Mouse (Mus musculus): ENCODE results near the gene Dcun1d1. TPM values are rescaled to one million over a fixed set of nuclear protein-coding genes. Genes with fewer than 3 reads are reported as not detected.

Dcun1d1 gene
- total and polyA plus RNA-seq, 3 experiments: 7.7 to 63.0 (median 60.7) TPM

GRCm38 (mm10) chr3:35967366-35967921 is 30.2 kb upstream of the Dcun1d1 start:
- no peak overlapping the region for H3K4me3 ChIP-seq
- H3K9ac ChIP-seq (ENCODE audit: low read depth, low read length): no peak overlapping the region
- 89% methylated on average over 8 of the region's 8 CpGs for WGBS
- TF ChIP-seq CTCF (IDR thresholded peaks at IDR 0.05): no peak
- no peak for TF ChIP-seq POLR2A (IDR thresholded peaks at IDR 0.05; ENCODE audit: insufficient read depth, low read depth, low read length)
- TF ChIP-seq EP300 (IDR thresholded peaks at IDR 0.05; ENCODE audit: insufficient read depth, low read depth, low read length): no peak
- intact Hi-C loops (cut with DNase I): no loop called here
- H3K79me2 ChIP-seq (replicated peaks; ENCODE audit: control insufficient read depth, insufficient read depth, low read length): no peaks in the 10 kb centered on the region
- H3K27ac ChIP-seq: no peak overlapping the region
- H3K4me1 ChIP-seq (ENCODE audit: control insufficient read depth, insufficient read depth, low read length): no peaks in the 10 kb centered on the region
- H3K27me3 ChIP-seq (ENCODE audit: control insufficient read depth, insufficient read depth, low read length): no peaks in the 10 kb centered on the region
- DNase-seq: no peak
- peaks cover 4% of the 10 kb centered on the region for H3K36me3 ChIP-seq (ENCODE audit: control insufficient read depth, insufficient read depth, low read length)

- no peaks in the 10 kb centered on the region for H3K79me2 ChIP-seq (replicated peaks; ENCODE audit: control insufficient read depth, insufficient read depth, low read length)
- WGBS: 79% methylated on average over 2 of the region's 2 CpGs
- H3K4me1 ChIP-seq (ENCODE audit: control insufficient read depth, insufficient read depth, low read length): no peaks in the 10 kb centered on the region
- peaks cover 4% of the 10 kb centered on the region for H3K36me3 ChIP-seq (ENCODE audit: control insufficient read depth, insufficient read depth, low read length)
- no peak overlapping the region for H3K27ac ChIP-seq
- intact Hi-C loops (cut with DNase I): no loop called here
- no peak overlapping the region for H3K4me3 ChIP-seq
- no peak overlapping the region for H3K9ac ChIP-seq (ENCODE audit: low read depth, low read length)
- H3K27me3 ChIP-seq (ENCODE audit: control insufficient read depth, insufficient read depth, low read length): no peaks in the 10 kb centered on the region
- TF ChIP-seq POLR2A (IDR thresholded peaks at IDR 0.05; ENCODE audit: insufficient read depth, low read depth, low read length): no peak
- no peak for TF ChIP-seq CTCF (IDR thresholded peaks at IDR 0.05)
- no peak for TF ChIP-seq EP300 (IDR thresholded peaks at IDR 0.05; ENCODE audit: insufficient read depth, low read depth, low read length)
- DNase-seq: no peak
These were observed 29.2 kb upstream of the Dcun1d1 start for GRCm38 (mm10) chr3:35966493-35966892.

- Histone ChIP-seq H3K27me3 (ENCODE audit: control insufficient read depth, insufficient read depth, low read length) (no peaks in the 10 kb centered on the region), H3K36me3 (ENCODE audit: control insufficient read depth, insufficient read depth, low read length) (peaks cover 4% of the 10 kb centered on the region), H3K27ac (no peak overlapping the region), H3K79me2 (replicated peaks; ENCODE audit: control insufficient read depth, insufficient read depth, low read length) (no peaks in the 10 kb centered on the region), H3K4me1 (ENCODE audit: control insufficient read depth, insufficient read depth, low read length) (no peaks in the 10 kb centered on the region), H3K4me3 (no peak overlapping the region), H3K9ac (ENCODE audit: low read depth, low read length) (no peak overlapping the region)
- DNase-seq: no peak
- WGBS: 69% methylated on average over 4 of the region's 4 CpGs
- no peak for TF ChIP-seq CTCF (IDR thresholded peaks at IDR 0.05)
- no peak for TF ChIP-seq POLR2A (IDR thresholded peaks at IDR 0.05; ENCODE audit: insufficient read depth, low read depth, low read length)
- no peak for TF ChIP-seq EP300 (IDR thresholded peaks at IDR 0.05; ENCODE audit: insufficient read depth, low read depth, low read length)
- intact Hi-C loops (cut with DNase I): no loop called here
These were observed 27.7 kb upstream of the Dcun1d1 start for GRCm38 (mm10) chr3:35964928-35965327.

GRCm38 (mm10) chr3:35963921-35964320 is 26.7 kb upstream of the Dcun1d1 start:
- no peak for DNase-seq
- peaks cover 4% of the 10 kb centered on the region for H3K36me3 ChIP-seq (ENCODE audit: control insufficient read depth, insufficient read depth, low read length)
- H3K4me3 ChIP-seq: no peak overlapping the region
- H3K4me1 ChIP-seq (ENCODE audit: control insufficient read depth, insufficient read depth, low read length): no peaks in the 10 kb centered on the region
- no peaks in the 10 kb centered on the region for H3K27me3 ChIP-seq (ENCODE audit: control insufficient read depth, insufficient read depth, low read length)
- no peak overlapping the region for H3K27ac ChIP-seq
- TF ChIP-seq EP300 (IDR thresholded peaks at IDR 0.05; ENCODE audit: insufficient read depth, low read depth, low read length) (no peak), POLR2A (IDR thresholded peaks at IDR 0.05; ENCODE audit: insufficient read depth, low read depth, low read length) (no peak), CTCF (IDR thresholded peaks at IDR 0.05) (no peak)
- intact Hi-C loops (cut with DNase I): no loop called here
- H3K79me2 ChIP-seq (replicated peaks; ENCODE audit: control insufficient read depth, insufficient read depth, low read length): no peaks in the 10 kb centered on the region
- H3K9ac ChIP-seq (ENCODE audit: low read depth, low read length): no peak overlapping the region
- WGBS: 85% methylated on average over 5 of the region's 5 CpGs

- intact Hi-C loops (cut with DNase I): no loop called here
- Histone ChIP-seq H3K36me3 (ENCODE audit: control insufficient read depth, insufficient read depth, low read length) (peaks cover 4% of the 10 kb centered on the region), H3K4me1 (ENCODE audit: control insufficient read depth, insufficient read depth, low read length) (no peaks in the 10 kb centered on the region), H3K27me3 (ENCODE audit: control insufficient read depth, insufficient read depth, low read length) (no peaks in the 10 kb centered on the region), H3K79me2 (replicated peaks; ENCODE audit: control insufficient read depth, insufficient read depth, low read length) (no peaks in the 10 kb centered on the region), H3K9ac (ENCODE audit: low read depth, low read length) (no peak overlapping the region), H3K4me3 (no peak overlapping the region), H3K27ac (no peak overlapping the region)
- TF ChIP-seq POLR2A (IDR thresholded peaks at IDR 0.05; ENCODE audit: insufficient read depth, low read depth, low read length) (no peak), CTCF (IDR thresholded peaks at IDR 0.05) (no peak), EP300 (IDR thresholded peaks at IDR 0.05; ENCODE audit: insufficient read depth, low read depth, low read length) (no peak)
- no peak for DNase-seq
- 92% methylated on average over 4 of the region's 4 CpGs for WGBS
These were observed 26.2 kb upstream of the Dcun1d1 start for GRCm38 (mm10) chr3:35963401-35963800.

- no peak overlapping the region for H3K4me3 ChIP-seq
- H3K36me3 ChIP-seq (ENCODE audit: control insufficient read depth, insufficient read depth, low read length): peaks cover 4% of the 10 kb centered on the region
- no peak overlapping the region for H3K9ac ChIP-seq (ENCODE audit: low read depth, low read length)
- no peak for DNase-seq
- no peak for TF ChIP-seq EP300 (IDR thresholded peaks at IDR 0.05; ENCODE audit: insufficient read depth, low read depth, low read length)
- no peak for TF ChIP-seq POLR2A (IDR thresholded peaks at IDR 0.05; ENCODE audit: insufficient read depth, low read depth, low read length)
- peak; percentile 41 for TF ChIP-seq CTCF (IDR thresholded peaks at IDR 0.05)
- H3K27ac ChIP-seq: no peak overlapping the region
- 95% methylated on average over 5 of the region's 5 CpGs for WGBS
- no peaks in the 10 kb centered on the region for H3K27me3 ChIP-seq (ENCODE audit: control insufficient read depth, insufficient read depth, low read length)
- intact Hi-C loops (cut with DNase I): no loop called here
- no peaks in the 10 kb centered on the region for H3K79me2 ChIP-seq (replicated peaks; ENCODE audit: control insufficient read depth, insufficient read depth, low read length)
- no peaks in the 10 kb centered on the region for H3K4me1 ChIP-seq (ENCODE audit: control insufficient read depth, insufficient read depth, low read length)
These were observed 25.7 kb upstream of the Dcun1d1 start for GRCm38 (mm10) chr3:35962967-35963366.

All from heart, adult 2 months (tissue).